Mouse (Mus musculus) left cerebral cortex, adult 18-20 months (tissue): ENCODE measurements at regions not wholly inside any gene's neighbourhood (a gene's known extent, or its start where the extent isn't known, plus 50 kb on each side); places are given as distances from the start of the nearest gene placed in this dataset.
"Not testable (repeated sequence)": the region's sequence is repeated elsewhere in the genome, so short reads cannot be mapped to it uniquely, and the experiment has no call there.

Experiments
- DNase-seq, 2 experiments: peaks; one replicate each; pipeline ENCODE4 v3.0.0; 2021 to 2022; ENCODE audit warnings: low spot score in 2 of 2, mixed read lengths in 1 of 2

- not testable (repeated sequence) for DNase-seq
Observed at GRCm38 (mm10) chr1:117051311-117051710, 248.5 kb downstream of the Gm19965 start.

GRCm38 (mm10) chr1:117067151-117067819 lies 264.5 kb downstream of the Gm19965 start:
- DNase-seq, result no peak

GRCm38 (mm10) chr1:117087136-117087535 lies 284.4 kb downstream of the Gm19965 start:
- no peak for DNase-seq

- no peak for DNase-seq
Observed at GRCm38 (mm10) chr1:117111496-117111895, 308.7 kb downstream of the Gm19965 start.

- DNase-seq, result no peak
Observed at GRCm38 (mm10) chr1:117113918-117114317, 311.1 kb downstream of the Gm19965 start.

- peak in 1 of 2 experiments; percentile 1 for DNase-seq
Observed at GRCm38 (mm10) chr1:117122965-117123364, 320.2 kb downstream of the Gm19965 start.
